Mouse (Mus musculus) embryonic facial prominence, embryonic 15.5 days (tissue): Measurements from ENCODE around the gene Metrnl. TPM values are rescaled to one million over a fixed set of nuclear protein-coding genes. Genes with fewer than 3 reads are reported as not detected.

Source experiments
- ATAC-seq: fragments of 200-750 bp; cut with Nextera tagmentation; 2 replicates; pipeline ENCODE4 v1.8.0; 2017; ENCODE audit warnings: low read depth, moderate TSS enrichment; ENCODE audit not compliant: insufficient number of reproducible peaks, low FRiP score, low TSS enrichment
- H3K27ac ChIP-seq: fragments of 300-500 bp; sonication (generic); replicated peaks from 2 replicates; pipeline ENCODE4 v1.5.1; 2015; ENCODE audit warnings: mild to moderate bottlenecking, inconsistent platforms
- H3K27me3 ChIP-seq: fragments of 300-500 bp; sonication (generic); 2 replicates; pipeline ENCODE4 v1.6.1; 2015; ENCODE audit warnings: inconsistent platforms
- H3K36me3 ChIP-seq: fragments of 300-500 bp; sonication (generic); 2 replicates; pipeline ENCODE4 v1.6.1; 2015; ENCODE audit warnings: mild to moderate bottlenecking, inconsistent platforms
- H3K4me1 ChIP-seq: fragments of 300-500 bp; sonication (generic); 2 replicates; pipeline ENCODE4 v1.6.1; 2015; ENCODE audit warnings: inconsistent platforms
- H3K4me2 ChIP-seq: fragments of 300-500 bp; sonication (generic); replicated peaks from 2 replicates; pipeline ENCODE4 v1.6.1; 2015; ENCODE audit warnings: mild to moderate bottlenecking, inconsistent platforms
- H3K4me3 ChIP-seq: fragments of 300-500 bp; sonication (generic); replicated peaks from 2 replicates; pipeline ENCODE4 v1.5.1; 2015; ENCODE audit warnings: mild to moderate bottlenecking, inconsistent platforms
- H3K9ac ChIP-seq: fragments of 300-500 bp; sonication (generic); 2 replicates; pipeline ENCODE4 v1.6.1; 2015; ENCODE audit warnings: inconsistent platforms
- H3K9me3 ChIP-seq: fragments of 300-500 bp; sonication (generic); replicated peaks from 2 replicates; pipeline ENCODE4 v1.6.1; 2016; ENCODE audit warnings: inconsistent platforms
- WGBS: fragments of 180-500 bp; shearing (Covaris S2); methylation state at CpG from one replicate; pipeline ENCODE4 v1.1.7; 2015; 5-methylcytosine and 5-hydroxymethylcytosine counted together
- polyA plus RNA-seq: library from polyadenylated mRNA; unstranded; fragments of >200 nt; fragmentation: Nextera tagmentation; extraction: Ambion mirVana; gene quantifications from 2 replicates; pipeline ENCODE4 v1.2.1, GENCODE M21; 2015

The Metrnl gene
- polyA plus RNA-seq, 1 experiment from 2014 or later = 76.3 TPM

- Histone ChIP-seq H3K4me2 (no peak overlapping the region), H3K4me1 (peaks cover 26% of the 10 kb centered on the region), H3K36me3 (no peaks in the 10 kb centered on the region), H3K27ac (no peak overlapping the region), H3K9me3 (no peaks in the 10 kb centered on the region), H3K9ac (no peak overlapping the region), H3K4me3 (no peak overlapping the region), H3K27me3 (no peaks in the 10 kb centered on the region)
- 45% methylated on average over 3 of the region's 3 CpGs for WGBS
- ATAC-seq = no peak
Measured at GRCm38 (mm10) chr11:121738616-121739015, 37.3 kb downstream of the Metrnl start.

- ATAC-seq = no peak
- H3K27ac ChIP-seq = peak overlapping the region; percentile 65
- H3K9me3 ChIP-seq = no peaks in the 10 kb centered on the region
- H3K4me1 ChIP-seq = peaks cover 18% of the 10 kb centered on the region
- no peak overlapping the region for H3K9ac ChIP-seq
- H3K4me3 ChIP-seq = no peak overlapping the region
- no peaks in the 10 kb centered on the region for H3K36me3 ChIP-seq
- no peaks in the 10 kb centered on the region for H3K27me3 ChIP-seq
- H3K4me2 ChIP-seq = no peak overlapping the region
- WGBS = 35% methylated on average over 1 of the region's 1 CpGs
Measured at GRCm38 (mm10) chr11:121740906-121741305, 39.6 kb downstream of the Metrnl start.

- H3K9me3 ChIP-seq = no peaks in the 10 kb centered on the region
- no peak overlapping the region for H3K4me3 ChIP-seq
- ATAC-seq = peak; percentile 63; the same call in 1 of the 2 replicates
- H3K27ac ChIP-seq = peak overlapping the region; percentile 65
- H3K4me2 ChIP-seq = no peak overlapping the region
- no peak overlapping the region for H3K9ac ChIP-seq
- no peaks in the 10 kb centered on the region for H3K27me3 ChIP-seq
- 32% methylated on average over 1 of the region's 1 CpGs for WGBS
- H3K36me3 ChIP-seq = no peaks in the 10 kb centered on the region
- peaks cover 18% of the 10 kb centered on the region for H3K4me1 ChIP-seq
Measured at GRCm38 (mm10) chr11:121741433-121741832, 40.1 kb downstream of the Metrnl start.

- Histone ChIP-seq H3K27ac (no peak overlapping the region), H3K4me2 (no peak overlapping the region), H3K4me3 (no peak overlapping the region), H3K4me1 (peaks cover 18% of the 10 kb centered on the region), H3K9ac (no peak overlapping the region), H3K27me3 (no peaks in the 10 kb centered on the region), H3K9me3 (no peaks in the 10 kb centered on the region), H3K36me3 (no peaks in the 10 kb centered on the region)
- 70% methylated on average over 1 of the region's 1 CpGs for WGBS
- ATAC-seq = no peak
Measured at GRCm38 (mm10) chr11:121743113-121743512, 41.8 kb downstream of the Metrnl start.

- H3K9ac ChIP-seq = no peak overlapping the region
- H3K4me3 ChIP-seq = no peak overlapping the region
- H3K4me2 ChIP-seq = no peak overlapping the region
- H3K27ac ChIP-seq = no peak overlapping the region
- peaks cover 13% of the 10 kb centered on the region for H3K4me1 ChIP-seq
- no peak for ATAC-seq
- H3K27me3 ChIP-seq = no peaks in the 10 kb centered on the region
- H3K9me3 ChIP-seq = no peaks in the 10 kb centered on the region
- no peaks in the 10 kb centered on the region for H3K36me3 ChIP-seq
Measured at GRCm38 (mm10) chr11:121743915-121744628, 42.7 kb downstream of the Metrnl start.

GRCm38 (mm10) chr11:121746941-121747494 is 45.7 kb downstream of the Metrnl start:
- Histone ChIP-seq H3K27me3 (no peaks in the 10 kb centered on the region), H3K4me3 (no peak overlapping the region), H3K36me3 (no peaks in the 10 kb centered on the region), H3K27ac (no peak overlapping the region), H3K4me2 (no peak overlapping the region), H3K9ac (no peak overlapping the region), H3K9me3 (no peaks in the 10 kb centered on the region), H3K4me1 (no peaks in the 10 kb centered on the region; the same call in 1 of the 2 replicates)
- 37% methylated on average over 12 of the region's 12 CpGs for WGBS
- no peak for ATAC-seq

GRCm38 (mm10) chr11:121748003-121748684 is 46.8 kb downstream of the Metrnl start:
- H3K9ac ChIP-seq = no peak overlapping the region
- H3K27ac ChIP-seq = no peak overlapping the region
- 92% methylated on average over 5 of the region's 5 CpGs for WGBS
- no peaks in the 10 kb centered on the region for H3K36me3 ChIP-seq
- no peaks in the 10 kb centered on the region for H3K9me3 ChIP-seq
- H3K4me1 ChIP-seq = no peaks in the 10 kb centered on the region; the same call in 1 of the 2 replicates
- ATAC-seq = no peak
- no peak overlapping the region for H3K4me2 ChIP-seq
- H3K27me3 ChIP-seq = no peaks in the 10 kb centered on the region
- no peak overlapping the region for H3K4me3 ChIP-seq

Other genes with a start within 250 kb of the Metrnl start
- 42.9 and 46.7 TPM in 2 replicates for gene Tbcd, start 249.6 kb upstream of the Metrnl start, polyA plus RNA-seq
- 26.7 and 33.2 TPM in 2 replicates for gene Zfp750, start 182.2 kb upstream of the Metrnl start, polyA plus RNA-seq
- gene B3gntl1, start 28.4 kb upstream of the Metrnl start, polyA plus RNA-seq = 9.8 and 9.9 TPM in 2 replicates
- gene Ptchd3, start 128.7 kb downstream of the Metrnl start, polyA plus RNA-seq = 0.08 and 0.11 TPM in 2 replicates